7 mouse cellular contexts compared by ENCODE assay signal in genomic region chr7:45560843-45561623, GRCm38 (mm10). TPM values are rescaled to one million over a fixed set of nuclear protein-coding genes. Genes with fewer than 3 reads are reported as not detected.
DNase-seq lines count a peak whose midpoint lies in the region; ATAC-seq lines count a peak whose summit lies in the region.

No protein-coding gene starts in this region.

- no peaks in the 10 kb centered on the region for H3K36me3 ChIP-seq in intestine, embryonic 16.5 days (ENCODE audit: control insufficient read depth, insufficient read depth, low read length)
- H3K36me3 ChIP-seq in midbrain, embryonic 10.5 days = no peaks in the 10 kb centered on the region

- H3K27me3 ChIP-seq in intestine, embryonic 16.5 days (replicated peaks; ENCODE audit: control insufficient read depth, insufficient read depth, low read length) = no peaks in the 10 kb centered on the region
- no peaks in the 10 kb centered on the region for H3K27me3 ChIP-seq in midbrain, embryonic 10.5 days (ENCODE audit: low read depth, poor library complexity, severe bottlenecking)

- no peak overlapping the region for H3K27ac ChIP-seq in intestine, embryonic 16.5 days (ENCODE audit: low read length)
- no peak overlapping the region for H3K27ac ChIP-seq in midbrain, embryonic 10.5 days (replicated peaks)

- peaks cover 14% of the 10 kb centered on the region for H3K4me1 ChIP-seq in intestine, embryonic 16.5 days (ENCODE audit: control insufficient read depth, insufficient read depth, low read length)
- peaks cover 17% of the 10 kb centered on the region for H3K4me1 ChIP-seq in midbrain, embryonic 10.5 days

- H3K9ac ChIP-seq in intestine, embryonic 16.5 days (ENCODE audit: low read depth, low read length) = peak overlapping the region; percentile 17; the same call in 1 of the 2 replicates

- WGBS in intestine, embryonic 16.5 days = 24% methylated on average over 17 of the region's 17 CpGs
- 34% methylated on average over 17 of the region's 17 CpGs for WGBS in midbrain, embryonic 10.5 days

- H3K9me3 ChIP-seq in intestine, embryonic 16.5 days (ENCODE audit: control insufficient read depth, low read length) = no peaks in the 10 kb centered on the region
- no peaks in the 10 kb centered on the region for H3K9me3 ChIP-seq in midbrain, embryonic 10.5 days (replicated peaks)

- ATAC-seq in intestine, embryonic 16.5 days = peak; percentile 49; the same call in 1 of the 2 replicates

- H3K4me3 ChIP-seq in intestine, embryonic 16.5 days (ENCODE audit: low read length) = no peak overlapping the region
- H3K4me3 ChIP-seq in midbrain, embryonic 10.5 days = no peak overlapping the region

- intact Hi-C loops in left cerebral cortex, postnatal 36 days (cut with DNase I) = loop anchor here (2.0 kb wide), 1 partner anchor 84 kb away; no protein-coding TSS in a partner anchor

- peak; percentile 84 for DNase-seq in adrenal gland, postnatal 10 days
- DNase-seq in embryo, embryonic 11 days = peak; percentile 77
- DNase-seq in gastrocnemius, postnatal 4 days (ENCODE audit: low spot score in 2 of 2) = peak; percentile 48 to 68
- peak; percentile 62 to 78 for DNase-seq in left cerebral cortex, postnatal 36 days (ENCODE audit: low spot score in 2 of 2)
- DNase-seq in midbrain, embryonic 10.5 days (ENCODE audit: low spot score) = peak; percentile 73
- DNase-seq in skeletal muscle tissue, adult 2 months (ENCODE audit: low read depth, low spot score) = peak; percentile 73

- H3K4me2 ChIP-seq in intestine, embryonic 16.5 days (ENCODE audit: low read depth, low read length) = peak overlapping the region; percentile 41; the same call in 1 of the 2 replicates

RNA-seq across cellular contexts. Expression of gene Hsd17b14, which starts 6.3 kb away (rescaled TPM):
- total RNA-seq in adrenal gland, postnatal 10 days (2021) = 1 to 10 TPM in 1 of 2 experiments, under 1 TPM in 1; 0.93 to 1.4 TPM
- total RNA-seq in gastrocnemius, postnatal 4 days (2021) = under 1 TPM; 0.61 to 0.80 TPM
- polyA plus RNA-seq in intestine, embryonic 16.5 days (2015; fragmentation: Nextera tagmentation; extraction: Ambion mirVana) = 2.9 and 3.3 TPM in 2 replicates
- under 1 TPM in 1 of 2 experiments, not detected in 1; 0.39 TPM for total RNA-seq in left cerebral cortex, postnatal 36 days (2021)
- polyA plus RNA-seq in midbrain, embryonic 10.5 days (2016; fragmentation: Nextera tagmentation; extraction: Ambion mirVana) = 0.43 and 0.55 TPM in 2 replicates

RNA-seq across cellular contexts. Expression of gene Bcat2, which starts 8.9 kb away (rescaled TPM):
- total RNA-seq in adrenal gland, postnatal 10 days (2021) = 100 to 1,000 TPM; 114 to 118 TPM
- 10 to 100 TPM; 32.2 to 36.3 TPM for total RNA-seq in gastrocnemius, postnatal 4 days (2021)
- polyA plus RNA-seq in intestine, embryonic 16.5 days (2015; fragmentation: Nextera tagmentation; extraction: Ambion mirVana) = 59.9 and 65.4 TPM in 2 replicates
- 10 to 100 TPM; 18.8 to 27.5 TPM for total RNA-seq in left cerebral cortex, postnatal 36 days (2021)
- 32.2 and 38.2 TPM in 2 replicates for polyA plus RNA-seq in midbrain, embryonic 10.5 days (2016; fragmentation: Nextera tagmentation; extraction: Ambion mirVana)

RNA-seq across cellular contexts. Expression of gene Plekha4, which starts 34.9 kb away (rescaled TPM):
- total RNA-seq in adrenal gland, postnatal 10 days (2021) = 1 to 10 TPM; 5.4 to 9.2 TPM
- 10 to 100 TPM; 17.1 to 20.3 TPM for total RNA-seq in gastrocnemius, postnatal 4 days (2021)
- 1.4 and 1.6 TPM in 2 replicates for polyA plus RNA-seq in intestine, embryonic 16.5 days (2015; fragmentation: Nextera tagmentation; extraction: Ambion mirVana)
- 1 to 10 TPM; 3.7 to 5.2 TPM for total RNA-seq in left cerebral cortex, postnatal 36 days (2021)
- 0.78 and 1.1 TPM in 2 replicates for polyA plus RNA-seq in midbrain, embryonic 10.5 days (2016; fragmentation: Nextera tagmentation; extraction: Ambion mirVana)

RNA-seq across cellular contexts. Expression of gene Ppp1r15a, which starts 35.0 kb away (rescaled TPM):
- 10 to 100 TPM; 28.0 to 48.2 TPM for total RNA-seq in adrenal gland, postnatal 10 days (2021)
- 10 to 100 TPM; 22.7 to 23.5 TPM for total RNA-seq in gastrocnemius, postnatal 4 days (2021)
- 17.3 and 19.1 TPM in 2 replicates for polyA plus RNA-seq in intestine, embryonic 16.5 days (2015; fragmentation: Nextera tagmentation; extraction: Ambion mirVana)
- 10 to 100 TPM; 24.2 to 31.3 TPM for total RNA-seq in left cerebral cortex, postnatal 36 days (2021)
- polyA plus RNA-seq in midbrain, embryonic 10.5 days (2016; fragmentation: Nextera tagmentation; extraction: Ambion mirVana) = 15.0 and 18.6 TPM in 2 replicates

RNA-seq across cellular contexts. Expression of gene Nucb1, which starts 50.8 kb away (rescaled TPM):
- 100 to 1,000 TPM; 175 to 201 TPM for total RNA-seq in adrenal gland, postnatal 10 days (2021)
- 100 to 1,000 TPM; 182 to 199 TPM for total RNA-seq in gastrocnemius, postnatal 4 days (2021)
- 251 and 266 TPM in 2 replicates for polyA plus RNA-seq in intestine, embryonic 16.5 days (2015; fragmentation: Nextera tagmentation; extraction: Ambion mirVana)
- total RNA-seq in left cerebral cortex, postnatal 36 days (2021) = 10 to 100 TPM; 96.8 to 98.9 TPM
- 105 and 112 TPM in 2 replicates for polyA plus RNA-seq in midbrain, embryonic 10.5 days (2016; fragmentation: Nextera tagmentation; extraction: Ambion mirVana)
